Mouse (Mus musculus): ENCODE measurements around the gene Tmed4.

Tmed4 gene

DNA sequence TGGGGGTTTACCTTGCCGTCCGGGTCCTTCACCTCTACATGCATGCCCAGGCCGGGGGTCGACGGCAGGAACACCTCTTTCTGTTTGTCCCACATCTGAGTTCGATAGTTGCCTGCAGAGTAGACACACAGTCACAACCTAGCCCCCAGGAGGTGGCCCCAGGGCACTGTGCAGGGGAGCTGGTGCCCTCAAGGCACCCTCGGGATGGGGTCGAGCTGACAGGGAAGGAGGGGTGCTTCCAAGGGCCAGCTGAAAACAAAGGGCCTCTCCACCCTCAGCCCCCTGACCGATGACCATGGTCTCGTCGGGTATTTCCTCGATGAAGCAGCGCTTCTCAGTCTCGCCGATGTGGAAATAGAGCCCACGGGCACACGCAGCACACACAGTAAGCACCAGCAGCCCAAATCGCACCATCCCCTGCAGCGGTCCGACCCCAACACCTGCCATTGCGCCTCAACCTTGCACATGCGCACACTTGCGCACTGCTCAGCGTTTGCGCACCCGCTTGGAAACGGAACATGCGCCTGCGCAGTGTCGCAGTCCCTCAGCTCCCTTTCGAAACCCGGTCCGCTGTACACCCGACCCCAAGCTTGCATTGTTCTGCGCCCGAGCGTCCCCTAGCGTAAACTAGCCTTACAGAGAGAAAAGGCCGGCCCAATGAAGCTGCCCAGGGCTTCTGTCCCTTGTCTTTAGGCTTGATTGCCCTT, at the start of gene Tmed4:
TSS of gene Tmed4 (minus strand) at position 484 of the 707 bp plus-strand sequence.
- DNase-seq: peak; percentile 100

DNA sequence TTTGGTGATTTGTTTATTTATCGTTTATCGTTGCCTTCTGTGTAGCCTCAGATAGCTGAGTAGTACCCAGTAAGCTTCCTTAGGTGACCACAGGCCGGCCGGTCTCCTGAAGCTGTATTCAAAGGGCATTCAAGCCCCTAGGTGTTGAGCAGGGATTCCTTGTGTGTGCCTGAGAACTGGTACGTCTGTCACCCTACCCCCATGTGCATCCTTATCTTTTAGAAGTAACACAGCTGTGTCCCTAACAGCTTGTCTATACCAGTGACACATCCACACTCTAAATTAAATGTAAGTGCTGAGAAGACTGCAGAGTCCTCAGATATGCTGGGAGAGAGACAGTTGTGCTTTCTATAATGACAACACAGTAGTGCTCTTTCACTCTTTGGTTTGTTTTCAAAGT, 48.7 kb upstream of the Tmed4 start:
- DNase-seq: no peak

DNA sequence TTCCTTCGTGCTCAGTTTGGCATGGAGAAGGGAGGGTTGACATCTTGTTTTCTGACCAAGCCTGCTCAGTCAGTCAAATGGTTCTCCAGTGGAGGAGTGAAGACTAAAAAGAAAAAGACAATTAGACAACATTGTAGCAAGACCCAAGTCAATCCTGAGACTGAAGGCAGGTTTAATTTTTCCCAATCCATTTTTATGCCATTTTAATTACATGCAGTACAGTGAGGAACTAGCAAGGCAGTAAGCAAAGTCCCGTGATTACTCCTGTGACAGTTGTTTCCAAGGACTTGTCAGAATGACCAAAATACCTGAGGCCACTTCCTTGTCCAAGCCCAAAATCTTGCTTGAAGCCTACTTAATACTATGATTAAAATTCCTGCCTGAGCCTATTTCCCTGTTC, 47.4 kb upstream of the Tmed4 start:
- no peak for DNase-seq

DNA sequence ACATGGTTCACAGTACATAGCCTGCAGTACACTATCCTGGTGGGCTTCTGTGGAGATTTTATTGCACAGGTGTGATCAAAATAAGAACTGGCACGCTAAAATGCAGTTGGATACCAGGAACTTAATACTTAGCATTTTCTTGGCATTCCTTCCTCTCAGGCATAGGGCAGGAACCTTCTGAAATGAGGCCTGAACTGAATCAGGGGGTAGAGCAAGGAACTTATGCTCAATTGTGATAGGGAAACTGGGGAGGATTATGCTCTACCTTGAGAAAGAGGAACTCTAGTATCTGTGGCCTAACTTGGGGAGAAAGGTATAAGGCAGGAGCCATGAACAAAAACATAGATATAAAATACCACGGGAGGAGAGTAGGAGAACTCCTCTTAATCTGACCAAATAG, 44.7 kb upstream of the Tmed4 start:
- DNase-seq: no peak

DNA sequence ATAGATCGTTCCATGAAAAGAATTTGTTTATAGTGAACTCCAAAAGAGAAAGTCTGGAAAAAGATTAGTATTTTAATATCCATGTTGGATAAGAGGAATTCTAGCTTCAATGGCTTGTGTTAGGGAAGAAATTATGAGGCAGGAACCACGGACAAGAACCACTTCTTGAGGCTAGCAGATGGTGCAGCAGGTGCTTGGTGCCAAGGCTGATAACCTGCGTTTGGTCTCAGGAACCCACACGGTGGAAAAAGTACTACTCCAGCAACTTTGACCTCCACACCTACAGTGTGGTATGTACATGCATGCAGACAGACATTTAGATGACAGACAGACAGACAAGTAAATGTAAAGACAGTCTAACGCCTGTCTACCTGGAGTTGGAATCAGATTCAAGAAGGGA, 43.9 kb upstream of the Tmed4 start:
- no peak for DNase-seq

DNA sequence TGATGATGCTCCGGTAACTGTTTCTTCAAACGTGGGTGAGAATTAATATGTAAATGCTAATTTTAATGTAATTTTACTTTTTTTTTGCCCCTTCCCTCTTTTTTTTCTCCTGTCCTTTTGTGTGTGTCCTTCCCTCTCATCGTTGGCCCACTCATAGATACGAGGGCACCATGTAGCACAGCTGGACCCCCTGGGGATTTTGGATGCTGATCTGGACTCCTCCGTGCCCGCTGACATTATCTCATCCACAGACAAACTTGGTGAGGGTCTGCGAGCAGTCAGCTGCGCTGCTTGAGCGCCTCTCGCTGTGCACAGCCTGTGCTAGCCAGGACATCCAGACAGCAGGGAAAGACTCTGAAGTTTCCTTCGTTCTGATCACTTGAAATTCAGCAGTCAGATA, 42.2 kb upstream of the Tmed4 start:
- no peak for DNase-seq

DNA sequence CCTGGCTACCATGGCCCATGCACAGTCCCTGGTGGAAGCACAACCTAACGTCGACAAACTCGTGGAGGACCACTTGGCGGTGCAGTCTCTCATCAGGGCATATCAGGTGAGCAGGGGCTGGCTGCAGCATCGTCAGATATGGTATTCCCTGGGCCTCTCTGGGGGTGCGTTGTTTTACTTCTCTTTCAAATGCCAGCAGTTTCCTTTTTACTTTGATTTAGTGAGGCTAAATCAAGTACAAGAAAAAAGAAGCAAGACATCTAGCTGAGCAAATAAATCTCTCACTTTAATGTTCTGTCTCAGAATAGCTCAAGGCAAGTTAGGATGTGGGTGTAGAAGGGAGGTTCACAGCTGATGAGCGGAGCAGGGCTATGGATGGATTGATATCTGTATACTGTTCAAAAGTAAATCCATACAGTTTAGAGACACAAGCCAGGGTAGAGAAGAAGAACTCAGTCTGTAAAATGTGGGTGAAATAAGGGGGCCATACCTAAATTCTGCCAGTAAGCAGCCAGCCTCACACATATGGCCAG, 39.3 kb upstream of the Tmed4 start:
- DNase-seq: no peak

DNA sequence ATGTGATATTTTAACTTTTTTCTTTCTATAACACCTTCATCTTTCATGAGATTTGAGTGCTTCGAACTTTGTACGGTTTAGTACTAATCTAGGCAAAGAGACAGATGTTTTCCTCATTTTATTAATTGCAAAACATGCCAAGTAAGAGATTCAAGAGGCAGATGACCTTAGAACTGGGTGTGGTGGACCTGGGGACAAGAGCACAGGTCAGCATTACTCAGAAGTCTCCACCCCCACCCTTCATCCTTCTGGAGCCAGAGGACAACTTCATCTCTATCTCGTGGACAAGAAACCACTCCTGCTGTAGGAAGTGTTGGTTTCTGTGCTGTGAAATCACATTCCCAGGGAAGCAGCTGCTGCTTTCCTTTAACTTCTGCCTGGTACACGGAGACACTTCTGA, 33.5 kb upstream of the Tmed4 start:
- no peak for DNase-seq

DNA sequence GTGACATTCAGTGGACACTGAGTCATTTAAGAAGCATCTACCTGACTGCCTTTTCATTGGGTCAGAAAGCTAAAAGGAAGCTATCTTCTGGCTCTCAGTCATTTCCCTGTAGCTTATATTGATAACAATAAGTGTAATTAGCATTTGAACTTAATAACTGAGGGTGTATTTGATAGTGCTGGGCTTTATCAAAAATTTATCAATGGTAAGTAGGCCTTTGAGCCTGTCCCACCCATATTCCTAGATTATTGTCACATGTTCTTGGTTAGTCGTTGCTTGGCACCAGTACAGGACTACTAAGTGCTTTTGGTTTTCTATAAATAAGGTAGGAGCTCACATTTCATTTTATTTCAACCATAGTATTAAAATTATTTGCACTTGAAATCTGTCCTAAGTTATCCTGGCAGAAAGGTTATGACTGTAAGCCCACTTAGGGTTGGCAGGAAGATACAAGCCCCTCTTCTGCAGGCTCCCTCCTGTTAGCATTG, 31.3 kb upstream of the Tmed4 start:
- no peak for DNase-seq

DNA sequence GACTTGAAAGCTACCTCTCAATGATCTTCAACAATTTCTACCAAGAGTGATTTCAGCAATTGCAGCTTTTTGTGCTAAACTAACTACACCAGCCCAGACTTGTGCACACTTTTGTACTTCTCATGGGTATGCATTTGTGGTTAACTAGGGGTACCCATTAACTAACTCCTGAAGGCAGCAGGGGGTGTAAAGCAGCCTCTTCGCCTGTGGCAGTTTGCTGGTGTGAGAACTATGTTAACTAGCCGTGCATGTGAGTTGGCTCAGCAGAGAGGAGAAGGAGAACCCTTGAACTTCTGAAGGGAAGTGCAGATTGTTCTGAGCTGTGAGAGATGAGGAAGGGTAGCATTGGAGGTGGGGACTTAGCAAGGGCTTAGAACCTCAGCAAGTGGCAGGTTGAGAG, 28.1 kb upstream of the Tmed4 start:
- no peak for DNase-seq

DNA sequence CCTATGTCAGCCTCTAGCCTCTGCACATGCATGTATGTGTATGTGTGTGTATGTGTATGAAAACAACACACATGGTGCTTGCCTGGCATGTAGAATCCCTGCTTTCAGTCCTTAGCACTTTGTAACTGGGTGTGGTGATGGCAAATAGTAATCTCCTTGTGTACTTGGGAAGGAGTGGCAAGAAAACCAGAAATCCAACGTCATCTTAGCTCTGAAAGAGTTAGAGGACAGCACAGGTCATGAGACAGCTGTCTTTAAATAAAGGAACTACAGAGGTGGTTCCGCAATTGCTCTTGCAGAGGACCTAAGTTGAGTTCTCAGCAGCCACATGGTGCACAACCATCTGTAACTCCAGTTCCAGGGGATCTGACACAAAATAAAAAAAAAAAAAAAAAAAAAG, 24.8 kb upstream of the Tmed4 start:
- DNase-seq: no peak

DNA sequence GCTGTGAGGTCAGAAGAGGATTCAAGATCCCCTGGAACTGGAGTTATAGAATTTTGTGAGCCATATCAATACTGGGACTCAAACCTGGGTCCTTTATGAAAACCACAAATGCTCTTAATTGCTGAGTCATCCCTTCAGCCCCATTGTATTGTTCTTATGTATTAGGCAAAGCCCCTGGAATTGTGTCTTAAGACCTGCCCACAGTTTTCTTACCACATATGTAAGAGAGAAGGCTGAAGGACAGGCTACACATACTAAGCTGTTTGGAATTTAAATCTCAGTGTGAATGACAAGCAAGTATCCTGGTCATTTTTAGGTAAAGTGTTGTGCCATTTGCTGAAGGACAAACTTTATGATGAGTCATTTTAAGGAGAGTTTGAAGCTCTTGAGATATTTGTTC, 21.4 kb upstream of the Tmed4 start:
- no peak for DNase-seq

DNA sequence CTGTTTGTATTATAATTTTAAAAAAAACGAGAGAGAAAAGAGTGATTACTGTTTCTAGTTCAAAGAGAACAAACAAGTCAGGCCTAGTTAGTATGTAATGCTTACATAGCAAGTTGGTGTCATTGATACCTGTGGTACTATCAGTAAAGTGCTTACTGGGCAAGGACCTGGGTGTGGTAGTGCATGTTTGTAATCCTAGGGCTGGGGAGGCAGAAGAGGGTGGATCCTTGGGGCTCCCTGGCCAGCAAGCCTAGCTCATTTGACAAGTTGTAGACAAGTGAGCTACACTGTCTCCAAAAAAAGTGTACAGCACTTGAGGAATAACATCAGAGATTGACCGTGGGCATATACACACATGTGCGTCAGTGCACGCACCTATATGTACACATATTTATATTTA, 20.0 kb upstream of the Tmed4 start:
- DNase-seq: no peak

DNA sequence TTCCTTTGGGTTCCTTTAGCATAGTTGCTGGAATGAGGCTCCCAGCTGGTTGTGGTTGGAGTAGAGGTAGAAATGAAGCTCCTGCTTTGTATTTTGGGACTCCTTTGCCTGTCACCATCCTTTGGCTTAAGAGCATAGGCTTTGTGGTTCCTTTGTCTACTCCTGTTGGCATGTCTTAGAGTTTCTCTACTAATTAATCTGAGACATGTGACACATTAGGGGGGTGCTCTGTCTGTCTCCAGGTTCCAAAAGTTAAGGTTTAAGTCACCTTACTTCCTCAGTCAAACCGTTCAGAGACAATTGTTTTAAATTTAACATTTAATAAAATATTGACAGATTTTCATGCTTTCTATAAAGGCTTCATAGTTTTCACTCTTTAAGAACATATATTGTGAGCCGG, 18.9 kb upstream of the Tmed4 start:
- DNase-seq: no peak

DNA sequence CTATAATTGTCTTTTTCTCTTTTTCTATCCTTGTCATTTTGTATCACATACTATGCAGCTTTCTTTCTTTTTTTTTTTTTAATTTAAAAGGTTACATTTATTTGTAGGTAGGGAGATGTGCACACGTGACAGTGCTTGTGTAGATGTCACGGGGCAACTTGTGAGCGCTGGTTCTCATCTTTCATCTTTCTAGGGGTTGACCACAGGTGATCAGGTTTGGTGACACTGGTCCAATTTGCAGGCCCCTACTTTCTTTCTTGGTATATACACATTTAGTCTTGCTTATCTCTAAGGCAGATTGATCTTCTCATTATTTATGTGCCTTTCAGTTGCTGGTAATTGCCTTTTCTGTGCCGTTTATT, 18.3 kb upstream of the Tmed4 start:
- no peak for DNase-seq

DNA sequence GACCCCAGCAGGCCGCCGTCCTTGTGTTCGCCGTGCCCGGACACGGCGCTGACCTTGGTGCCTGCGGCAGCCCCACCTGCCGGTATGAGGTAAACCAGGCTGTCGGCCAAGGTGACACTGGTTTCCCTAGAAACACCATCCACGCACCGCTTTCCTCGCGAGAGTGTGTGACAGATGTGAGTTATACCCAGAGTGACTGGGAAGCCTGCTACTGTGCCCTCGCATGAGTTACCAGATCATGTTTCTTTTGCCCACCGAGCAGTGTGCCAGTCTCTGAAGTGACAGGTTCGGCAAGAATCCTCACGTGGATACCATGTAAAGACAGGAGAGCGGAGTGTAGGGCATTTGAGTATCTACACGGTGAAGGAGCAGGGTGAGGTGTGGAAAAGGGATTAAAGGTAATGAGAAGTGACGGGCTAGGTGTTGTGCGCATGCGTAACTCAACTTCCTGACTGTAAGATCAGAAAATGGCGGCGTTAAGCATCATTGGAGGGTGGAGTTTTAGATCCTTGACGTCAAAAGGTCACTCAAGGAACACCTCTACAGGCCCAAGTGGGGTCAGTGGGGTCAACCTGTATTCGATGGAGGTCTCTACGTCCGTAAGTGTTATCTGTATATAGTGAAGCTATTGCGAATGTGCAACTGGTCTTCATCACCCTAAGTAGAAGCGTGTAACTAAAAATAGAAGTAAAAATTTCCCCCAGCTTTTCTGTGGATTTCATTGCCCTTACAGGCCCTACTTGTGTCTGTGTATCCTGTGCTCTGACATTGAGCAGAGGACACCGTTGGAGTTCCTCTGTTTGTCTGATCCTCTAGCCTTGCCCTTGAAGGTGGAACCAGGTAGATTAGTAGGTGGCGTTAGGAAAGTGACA, 17.7 kb upstream of the Tmed4 start:
- peak; percentile 73 for DNase-seq

DNA sequence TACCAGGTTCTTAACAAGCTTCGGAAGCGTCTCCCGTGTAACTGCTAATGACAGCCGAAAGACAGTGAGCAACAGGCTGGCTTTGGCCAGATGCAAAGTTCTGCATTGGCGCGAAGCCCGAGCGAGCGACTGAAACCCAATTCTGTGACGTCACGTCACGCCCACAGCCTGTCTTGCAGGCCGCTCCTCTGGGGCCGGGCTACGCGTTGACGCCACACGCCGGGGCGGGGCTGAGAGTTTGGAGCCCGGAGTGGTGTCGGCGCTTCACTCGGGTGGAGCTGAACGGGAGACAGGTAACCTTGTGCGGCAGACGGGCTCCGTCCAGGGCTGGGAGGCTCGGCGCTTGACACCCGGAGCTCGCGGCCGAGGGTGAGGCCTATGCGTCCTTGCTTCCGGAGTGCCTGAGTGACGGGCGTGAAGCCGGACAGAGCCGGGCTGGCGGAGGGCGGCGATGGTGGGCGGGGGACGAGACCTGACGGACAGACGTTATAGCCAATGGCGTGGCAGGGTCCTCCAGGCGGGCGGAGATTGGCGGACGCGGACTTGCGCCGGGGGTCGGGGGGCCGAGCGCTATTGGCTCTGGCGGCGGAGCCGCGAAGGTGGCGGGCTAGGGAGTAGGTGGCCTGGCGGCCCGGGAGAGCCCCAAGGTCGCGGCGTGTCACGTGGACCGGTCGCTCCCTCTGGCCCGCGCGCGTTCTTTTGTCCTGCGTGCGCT, 16.9 kb upstream of the Tmed4 start, which contains the start of gene Ogdh:
TSS of gene Ogdh (plus strand) at position 233 of the 715 bp plus-strand sequence.
- DNase-seq: peak; percentile 100

DNA sequence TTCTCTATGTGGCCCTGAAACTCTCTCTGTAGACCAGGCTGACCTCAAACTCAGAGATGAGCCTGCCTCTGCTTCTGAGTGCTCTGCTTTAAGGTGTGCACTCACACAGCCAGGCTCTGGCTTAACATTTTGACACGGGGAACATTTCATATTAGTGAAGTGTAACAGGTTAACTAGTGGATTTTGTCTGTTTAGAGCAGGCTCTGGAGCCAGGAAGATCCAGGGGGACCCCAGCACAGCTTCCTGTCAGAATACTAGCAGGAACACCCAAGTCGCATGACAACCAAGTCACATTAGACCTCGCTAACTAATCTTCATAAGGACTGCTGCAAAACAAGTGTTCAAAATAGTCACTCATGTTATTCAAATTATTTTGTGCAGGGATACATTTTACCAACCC, 16.2 kb upstream of the Tmed4 start:
- DNase-seq: peak; percentile 11

DNA sequence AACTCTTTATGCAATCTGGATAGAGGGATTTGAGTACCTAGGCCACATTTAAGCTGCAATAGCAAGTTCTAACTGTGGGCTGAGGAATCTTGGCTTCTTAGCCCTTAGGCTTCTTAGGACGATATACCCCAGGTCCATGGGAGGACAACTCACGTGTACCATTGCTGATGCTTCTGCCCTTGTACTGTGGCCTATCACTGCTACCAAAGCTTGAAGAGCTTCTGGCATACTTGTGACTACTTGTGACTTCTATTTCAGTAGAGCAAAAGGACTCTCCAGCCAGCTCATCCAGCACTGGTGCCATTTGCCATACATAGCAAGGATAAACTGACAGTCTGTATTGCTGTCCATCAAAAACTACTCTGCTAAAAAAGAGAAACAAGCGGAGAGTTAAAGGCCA, 15.5 kb upstream of the Tmed4 start:
- DNase-seq: no peak

DNA sequence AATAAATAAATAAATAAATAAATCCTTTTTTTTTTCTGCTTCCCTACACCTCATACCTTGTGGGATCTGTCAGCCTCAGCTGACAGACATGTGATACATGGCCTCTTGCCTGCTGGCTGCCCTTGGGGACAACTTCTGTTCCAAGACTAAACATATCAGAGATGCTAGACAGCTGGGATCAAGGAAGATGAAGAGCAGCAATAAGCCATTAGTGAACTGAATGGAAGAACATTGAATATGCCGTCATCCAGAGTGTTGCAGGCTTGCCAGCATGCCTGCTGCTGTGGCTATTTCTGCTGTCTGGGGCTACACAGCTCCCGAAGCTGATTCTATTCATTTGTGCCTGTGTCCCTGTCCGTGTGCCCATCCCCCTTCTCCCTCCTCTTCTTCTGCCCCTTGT, 8.3 kb upstream of the Tmed4 start:
- DNase-seq: no peak

DNA sequence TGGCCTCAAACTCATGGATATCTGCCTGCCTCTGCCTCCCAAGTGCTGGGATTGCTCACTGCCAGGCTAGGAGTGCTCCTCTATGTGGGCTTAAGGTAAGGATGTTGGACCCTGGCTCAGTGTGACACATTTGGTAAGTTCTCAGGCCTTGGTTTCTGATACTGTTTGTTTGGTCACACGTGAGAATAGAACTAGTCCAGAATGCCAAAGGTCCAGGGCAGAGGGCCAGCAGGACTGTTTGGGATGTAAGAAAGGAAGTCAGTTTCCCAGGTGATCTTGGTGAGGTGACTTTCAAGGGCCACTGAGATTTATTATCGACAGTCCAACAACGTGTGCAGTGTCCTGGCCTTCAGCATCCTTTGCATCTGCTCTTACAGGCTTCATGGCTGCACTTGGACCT, 1.8 kb upstream of the Tmed4 start:
- no peak for DNase-seq

DNA sequence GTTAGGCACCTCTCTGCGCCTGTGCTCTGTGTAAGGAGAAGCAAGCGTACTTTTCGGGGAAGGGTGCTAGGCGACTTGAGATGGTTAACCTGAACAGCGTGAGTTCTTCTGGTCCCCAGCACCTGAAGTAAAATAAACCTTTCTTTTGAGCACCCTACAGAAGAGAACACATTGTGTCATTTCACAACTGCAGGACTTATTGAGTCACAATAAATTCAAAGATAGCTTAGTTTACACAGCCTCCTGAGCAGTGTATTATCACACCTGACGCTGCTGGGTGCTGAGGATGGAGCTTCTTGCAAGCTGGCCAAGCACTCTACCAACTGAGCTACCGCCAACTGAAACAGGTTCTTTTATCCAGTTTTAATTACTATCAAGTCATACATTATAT, 419 bp upstream of the Tmed4 start:
- no peak for DNase-seq

DNA sequence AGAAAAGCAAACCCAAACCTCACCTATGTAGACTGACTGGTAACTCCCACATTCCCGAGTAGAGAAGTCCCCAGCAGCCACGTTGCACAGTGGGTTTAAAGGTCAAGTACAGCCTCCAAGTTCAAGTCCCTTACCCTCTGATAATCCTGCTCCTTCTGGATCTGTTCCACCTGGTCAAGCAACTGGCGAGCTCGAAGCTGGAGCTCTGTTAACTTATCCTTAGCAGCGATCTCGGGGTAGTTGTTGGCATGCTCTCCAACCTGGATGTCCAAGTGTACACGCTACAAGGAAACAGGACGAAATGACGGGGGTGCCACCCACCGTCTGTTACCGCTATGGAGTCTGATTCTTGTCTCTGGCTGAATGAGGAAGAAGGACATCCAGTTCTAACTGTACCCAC, 1.1 kb downstream of the Tmed4 start:
- DNase-seq: no peak

Data from thymus, postnatal 4 days (tissue).